Mouse (Mus musculus) kidney, adult 2 months (tissue): ENCODE measurements at regions not wholly inside any gene's neighbourhood (a gene's known extent, or its start where the extent isn't known, plus 50 kb on each side); places are given as distances from the start of the nearest gene placed in this dataset.

ENCODE experiments used
- CTCF ChIP-seq: fragments of 200-500 bp; conservative IDR thresholded peaks from 2 replicates; pipeline ENCODE4 v1.5.1; 2011; ENCODE audit warnings: low read depth, mild to moderate bottlenecking, control low read depth, low read length, moderate library complexity, mixed read lengths; ENCODE audit not compliant: insufficient read depth, insufficient read length
- POLR2A ChIP-seq: fragments of 200-500 bp; IDR thresholded peaks from one replicate; pipeline ENCODE4 v1.6.1; 2011; ENCODE audit warnings: low read depth, low read length, control low read depth

DNA sequence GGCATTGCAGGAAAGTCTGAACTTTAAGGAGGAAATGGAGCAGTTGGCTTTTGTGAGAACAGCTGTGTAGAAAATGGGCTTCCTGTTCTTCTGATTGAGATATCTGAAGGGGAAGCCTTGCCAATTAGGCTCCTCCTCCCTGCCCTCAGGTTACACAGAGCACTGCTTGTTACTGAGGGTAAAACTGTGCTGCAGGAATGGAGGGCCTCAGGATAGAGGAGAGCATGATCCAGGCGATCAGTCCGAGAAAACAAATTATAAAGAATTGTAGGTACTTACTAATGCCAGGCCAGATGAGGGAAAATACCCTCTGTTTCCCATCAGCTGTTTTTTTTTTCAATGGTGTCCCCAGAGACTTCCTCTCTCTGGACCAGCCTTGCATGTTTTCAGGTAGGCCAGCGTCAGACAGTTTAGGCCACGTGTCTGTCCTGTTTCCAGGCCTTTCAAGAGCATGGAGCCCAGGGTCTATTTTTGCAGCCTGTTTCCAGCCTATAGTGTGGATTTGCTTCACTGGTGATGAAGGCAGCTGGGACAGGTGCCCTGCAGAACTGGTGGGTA is 259.7 kb downstream of the Nek10 start:
- TF ChIP-seq CTCF (no peak), POLR2A (no peak)
